Mouse (Mus musculus) 3T3-L1 (cell line): ENCODE measurements at regions not wholly inside any gene's neighbourhood (a gene's known extent, or its start where the extent isn't known, plus 50 kb on each side); places are given as distances from the start of the nearest gene placed in this dataset.

Source experiments
- DNase-seq: peaks from one replicate; pipeline ENCODE4 v3.0.0-alpha.2; 2015; ENCODE audit warnings: low read depth, low spot score

- peak; percentile 7 for DNase-seq
Measured at GRCm38 (mm10) chr4:64432097-64432496, 385.3 kb upstream of the Tnc start.

DNA sequence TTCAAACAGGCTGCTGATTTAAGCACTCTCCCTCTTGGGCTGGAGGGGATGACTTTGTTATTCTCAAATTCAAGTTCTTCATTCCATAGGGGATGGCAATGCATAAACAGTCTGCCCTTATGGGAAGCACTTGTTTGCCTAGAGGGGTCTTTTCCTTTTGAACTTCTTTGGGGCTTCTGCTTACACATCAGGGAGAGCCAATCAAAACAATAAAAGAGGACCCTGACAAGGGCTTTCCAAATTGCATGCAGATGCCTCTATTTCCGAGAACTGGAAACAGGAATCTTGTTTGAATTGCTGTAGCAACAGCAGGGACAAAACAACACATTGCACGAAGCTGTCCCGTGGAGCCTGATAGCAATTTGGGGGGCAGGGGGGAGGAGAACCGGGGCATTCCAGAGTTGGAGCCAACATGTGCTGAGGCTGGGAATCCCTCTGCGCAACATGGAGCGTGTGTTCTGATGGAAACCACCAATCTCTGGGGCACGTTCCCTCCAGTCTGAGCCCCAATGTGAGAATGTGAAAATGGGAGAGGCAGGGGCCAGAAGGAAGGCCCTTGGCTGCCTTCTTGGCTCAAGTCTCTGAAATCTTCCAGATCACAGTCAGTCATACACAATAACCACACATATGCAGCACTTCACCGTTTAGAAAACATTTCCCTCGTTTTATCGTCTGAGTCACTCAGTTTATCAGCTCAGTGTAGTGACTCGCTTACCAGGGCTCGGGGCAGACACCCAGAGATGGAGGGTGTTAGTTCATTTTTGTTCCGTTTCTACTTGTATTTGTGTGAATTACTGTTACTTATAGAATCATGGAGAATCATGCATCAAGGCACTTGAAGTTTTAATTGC lies 391.2 kb upstream of the Tnc start:
- peak; percentile 70 for DNase-seq

DNA sequence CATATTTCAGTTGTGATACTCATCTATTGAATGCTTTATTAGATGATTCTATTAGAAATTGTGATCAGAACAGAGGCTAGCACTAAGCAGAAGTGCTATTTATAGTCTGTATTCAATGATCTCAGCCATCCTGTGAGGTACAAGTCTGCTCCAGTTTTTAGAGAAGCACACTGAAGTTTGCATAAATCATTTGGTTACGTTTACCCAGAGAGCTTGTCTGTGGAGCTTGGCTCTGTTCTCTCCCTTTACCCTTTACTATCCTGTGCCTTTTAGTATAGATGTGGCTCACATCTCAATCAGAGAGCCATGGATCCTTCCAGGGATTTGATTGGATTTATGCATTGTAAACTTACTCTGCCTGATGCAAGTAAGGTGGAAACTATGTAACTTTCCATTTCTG lies 404.6 kb upstream of the Tnc start:
- no peak for DNase-seq

DNA sequence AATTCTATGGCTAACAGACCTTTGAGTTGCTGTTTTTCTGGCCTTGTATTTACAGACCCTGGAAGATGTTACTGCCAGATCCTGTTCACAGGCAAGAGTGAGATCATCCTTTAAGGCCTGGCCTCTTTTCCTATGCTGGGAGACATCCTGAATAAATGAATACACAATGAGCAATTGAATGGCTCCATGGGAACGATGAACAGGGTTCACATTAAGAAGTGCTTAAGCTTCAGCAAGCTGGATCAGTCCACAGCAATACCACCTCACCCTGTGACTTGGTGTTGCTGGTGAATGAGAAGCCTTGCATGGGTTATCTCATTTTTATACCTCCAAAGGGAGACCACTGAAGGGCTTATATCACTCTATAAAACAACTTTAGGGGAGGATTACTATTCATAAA lies 405.1 kb upstream of the Tnc start:
- no peak for DNase-seq

DNA sequence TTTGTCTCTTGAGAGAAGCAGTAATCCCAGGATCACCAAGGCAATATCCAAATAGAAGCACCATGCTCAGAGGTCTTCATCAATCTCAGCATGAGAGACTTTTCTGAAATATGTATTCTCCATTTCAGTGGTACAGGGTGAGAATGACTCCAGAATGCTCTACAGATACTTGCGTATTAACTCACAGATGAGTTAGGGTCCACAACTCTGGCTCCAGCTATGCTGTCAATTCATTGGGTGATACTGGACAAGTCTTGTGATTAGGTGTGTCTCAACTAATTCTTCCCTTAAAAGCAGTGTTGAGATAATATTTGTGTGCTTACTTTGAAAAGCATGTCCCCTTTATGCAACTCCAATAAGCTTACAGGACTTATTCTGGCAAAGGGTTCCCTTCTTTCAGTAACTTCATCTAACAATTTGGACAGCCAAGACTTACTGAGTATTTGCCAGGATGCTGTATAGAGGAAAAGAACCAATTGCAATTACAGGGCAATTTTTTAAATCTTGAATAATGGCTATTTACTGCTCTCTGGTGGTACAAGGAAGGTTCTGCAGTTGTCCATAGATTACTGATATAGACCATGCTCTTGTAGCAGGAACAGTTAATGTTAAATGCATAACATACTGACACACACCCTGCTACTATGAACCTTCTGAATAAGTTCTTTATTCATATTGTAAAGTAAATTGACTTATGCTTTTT lies 445.6 kb upstream of the Tnc start:
- DNase-seq = peak; percentile 71

GRCm38 (mm10) chr4:64497759-64498158 lies 450.9 kb upstream of the Tnc start:
- DNase-seq = peak; percentile 56

GRCm38 (mm10) chr4:64500635-64501395 lies 454.0 kb upstream of the Tnc start:
- no peak for DNase-seq

DNA sequence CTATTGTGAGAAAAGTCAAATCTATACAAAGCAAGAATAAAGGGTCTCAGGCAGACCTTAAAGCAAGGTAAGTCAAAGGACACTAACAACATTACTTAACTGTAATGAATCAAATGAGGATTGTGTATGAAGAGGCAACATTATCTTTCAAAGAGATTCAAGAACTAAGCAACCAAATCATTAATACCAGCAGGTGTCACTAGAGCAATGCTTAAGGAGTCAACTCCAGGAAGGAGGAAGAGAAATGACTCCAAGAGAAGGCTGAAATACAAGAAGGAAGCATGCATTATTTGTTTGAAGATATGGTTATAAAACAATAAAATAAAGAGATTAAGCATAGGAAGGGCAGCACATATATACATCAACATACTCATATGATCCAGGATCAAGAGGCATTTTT lies 475.1 kb upstream of the Tnc start:
- peak; percentile 72 for DNase-seq

GRCm38 (mm10) chr4:64527724-64528332 lies 481.0 kb upstream of the Tnc start:
- no peak for DNase-seq

DNA sequence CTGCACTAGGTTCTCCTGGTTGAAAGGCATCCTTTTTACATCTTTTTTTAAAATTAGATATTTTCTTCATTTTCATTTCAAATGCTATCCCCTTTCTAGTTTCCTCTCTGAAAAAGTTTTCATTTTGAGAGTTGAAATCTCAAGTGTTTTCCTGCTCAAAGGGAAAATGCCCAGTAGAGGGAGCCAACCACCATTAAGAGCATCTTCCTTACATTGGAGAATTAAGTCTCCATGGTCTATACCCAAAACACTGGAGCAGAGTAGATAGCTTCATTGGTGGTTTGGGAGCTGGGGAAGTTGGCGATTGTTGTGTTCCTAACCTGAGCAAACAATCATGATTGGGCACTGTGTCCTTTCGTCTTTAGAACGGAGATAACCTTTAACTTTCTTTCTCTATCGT lies 483.8 kb upstream of the Tnc start:
- peak; percentile 73 for DNase-seq

GRCm38 (mm10) chr4:64533019-64533418 lies 486.2 kb upstream of the Tnc start:
- peak; percentile 76 for DNase-seq

GRCm38 (mm10) chr4:64535554-64536253 lies 488.9 kb upstream of the Tnc start:
- no peak for DNase-seq

DNA sequence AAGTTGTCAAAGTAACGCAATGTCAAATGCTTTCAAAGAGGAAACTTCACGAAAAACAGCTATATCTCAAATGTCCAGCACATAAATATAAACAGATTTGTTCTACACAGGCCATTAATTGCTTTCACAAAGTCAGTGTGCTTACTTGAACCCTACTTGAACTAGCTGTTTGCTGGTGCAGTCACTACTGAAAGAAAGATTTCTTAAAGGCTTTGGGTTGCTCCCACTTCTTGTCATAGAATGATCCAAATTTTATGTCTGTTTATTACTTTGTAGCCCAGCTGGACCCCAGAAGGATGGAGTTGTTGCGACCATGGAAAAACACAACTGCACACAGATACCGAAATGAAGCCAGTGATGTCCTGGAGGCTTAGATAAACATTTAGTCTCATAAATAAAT lies 491.2 kb upstream of the Tnc start:
- no peak for DNase-seq

DNA sequence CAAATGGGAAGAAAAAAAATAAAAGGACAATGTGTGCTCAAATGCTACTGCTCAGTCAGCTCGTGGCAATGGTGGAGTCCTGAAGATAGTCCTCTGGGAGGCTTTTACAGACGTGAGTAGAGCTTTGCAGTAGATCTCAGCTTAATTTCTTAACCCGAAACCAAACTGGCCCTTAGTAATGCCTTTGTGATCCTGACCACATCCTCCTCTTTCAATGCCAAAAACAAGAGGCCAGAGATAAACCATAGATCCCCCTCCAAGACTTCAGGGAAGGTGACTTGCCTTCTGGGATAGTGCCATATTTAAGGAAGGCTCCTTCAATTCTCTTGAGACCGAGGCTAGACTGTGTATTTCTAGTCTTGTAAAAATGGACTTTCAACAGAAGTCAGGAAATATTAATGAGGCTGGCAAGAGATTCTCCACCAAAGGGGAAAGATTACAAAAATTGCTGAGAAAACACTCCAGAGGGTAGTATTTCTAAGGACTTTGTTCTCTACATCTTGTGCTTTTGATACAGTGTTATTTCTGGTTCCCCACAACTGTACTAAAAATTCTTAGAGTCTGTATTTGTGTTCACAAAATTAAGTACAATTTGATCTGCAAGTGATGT lies 497.9 kb upstream of the Tnc start:
- peak; percentile 80 for DNase-seq

- no peak for DNase-seq
Measured at GRCm38 (mm10) chr4:64546386-64546785, 499.6 kb upstream of the Tnc start.

- peak; percentile 54 for DNase-seq
Measured at GRCm38 (mm10) chr4:64562511-64562910, 515.7 kb upstream of the Tnc start.

GRCm38 (mm10) chr4:64563996-64564395 lies 517.2 kb upstream of the Tnc start:
- DNase-seq = peak; percentile 44

- DNase-seq = no peak
Measured at GRCm38 (mm10) chr4:64570666-64571065, 523.9 kb upstream of the Tnc start.

GRCm38 (mm10) chr4:64575901-64576300 lies 529.1 kb upstream of the Tnc start:
- peak; percentile 68 for DNase-seq

- DNase-seq = peak; percentile 43
Measured at GRCm38 (mm10) chr4:64595014-64595599, 528.9 kb upstream of the Pappa start.
